Mouse (Mus musculus): ENCODE measurements around the gene 4930595M18Rik.

The 4930595M18Rik gene

GRCm38 (mm10) chrX:81458021-81458420, at the start of gene 4930595M18Rik:
Gene 4930595M18Rik (minus strand): TSS chrX:81458121.
- no peak for DNase-seq (ENCODE audit: low read depth, low spot score)

- DNase-seq (ENCODE audit: low read depth, low spot score): peak; percentile 25
Measured at GRCm38 (mm10) chrX:81472500-81472899, 14.6 kb upstream of the 4930595M18Rik start.
